In genomic region chr6:120491862-120492498, GRCm38 (mm10) we compare ENCODE assay signal across 9 mouse cellular contexts. TPM values are rescaled to one million over a fixed set of nuclear protein-coding genes. Genes with fewer than 3 reads are reported as not detected.
A peak's percentile ranks its signal among the peaks of the same experiment; 100 is the strongest.
DNase-seq lines count a peak whose midpoint lies in the region; ATAC-seq and TF ChIP-seq lines count a peak whose summit lies in the region.
"Had no signal": no experiment of that assay in that cellular context is flagged by ENCODE, and none has a peak within 500 bp of the region (broad histone marks: within the 10 kb centered on the region; RNA-seq: fewer than 3 reads in every experiment).

No protein-coding gene starts in this region.

- no peak for ATAC-seq in heart, embryonic 16.5 days (replicated peaks; ENCODE audit: extremely low read depth, insufficient read depth, low FRiP score)
- no peak for ATAC-seq in embryonic facial prominence, embryonic 13.5 days (ENCODE audit: insufficient number of reproducible peaks, insufficient read depth, low FRiP score, low TSS enrichment, low read depth)
- ATAC-seq in midbrain, embryonic 13.5 days: no peak; the same call in 1 of the 2 replicates

- H3K79me2 ChIP-seq in heart, adult 2 months (replicated peaks; ENCODE audit: control insufficient read depth, insufficient read depth, low read length): no peaks in the 10 kb centered on the region

- intact Hi-C loops in heart, adult 2 months (cut with DNase I): no loop called here

- no peak for DNase-seq in heart, adult 2 months
- no peak for DNase-seq in limb, embryonic 10.5 days (ENCODE audit: low spot score)
- DNase-seq in urinary bladder, postnatal 4 days (ENCODE audit: low spot score in 2 of 2): no peak
- no peak for DNase-seq in right cerebral cortex, postnatal 36 days (ENCODE audit: low spot score in 2 of 2)
- DNase-seq in cerebellum, adult 11-12 months: no peak

- no peak overlapping the region for H3K27ac ChIP-seq in heart, embryonic 16.5 days (ENCODE audit: low read length)
- no peak overlapping the region for H3K27ac ChIP-seq in heart, adult 2 months
- H3K27ac ChIP-seq in embryonic facial prominence, embryonic 13.5 days: no peak overlapping the region
- 0 out of 2 replicates have a peak overlapping the region, but pooled peaks have one; percentile 8 for H3K27ac ChIP-seq in limb, embryonic 10.5 days
- 0 out of 2 replicates have a peak overlapping the region, but pooled peaks have one; percentile 98 for H3K27ac ChIP-seq in midbrain, embryonic 13.5 days

- no peaks in the 10 kb centered on the region for H3K9me3 ChIP-seq in heart, embryonic 16.5 days (replicated peaks; ENCODE audit: control insufficient read depth, low read length)
- no peaks in the 10 kb centered on the region for H3K9me3 ChIP-seq in embryonic facial prominence, embryonic 13.5 days
- H3K9me3 ChIP-seq in limb, embryonic 10.5 days (replicated peaks): no peaks in the 10 kb centered on the region
- H3K9me3 ChIP-seq in midbrain, embryonic 13.5 days: no peaks in the 10 kb centered on the region

- no peak for TF ChIP-seq CTCF in heart, adult 2 months (IDR thresholded peaks at IDR 0.05)

- no peak overlapping the region for H3K9ac ChIP-seq in heart, embryonic 16.5 days (ENCODE audit: low read length)
- H3K9ac ChIP-seq in heart, adult 2 months (ENCODE audit: low read depth, low read length): no peak overlapping the region
- no peak overlapping the region for H3K9ac ChIP-seq in embryonic facial prominence, embryonic 13.5 days
- H3K9ac ChIP-seq in midbrain, embryonic 13.5 days (replicated peaks): peak overlapping the region; percentile 89

- TF ChIP-seq EP300 in heart, adult 2 months (IDR thresholded peaks at IDR 0.05; ENCODE audit: insufficient read depth, low read depth, low read length): no peak

- H3K36me3 ChIP-seq in heart, embryonic 16.5 days (ENCODE audit: control insufficient read depth, insufficient read depth): no peaks in the 10 kb centered on the region
- no peaks in the 10 kb centered on the region for H3K36me3 ChIP-seq in heart, adult 2 months (ENCODE audit: control insufficient read depth, insufficient read depth, low read length)
- no peaks in the 10 kb centered on the region for H3K36me3 ChIP-seq in embryonic facial prominence, embryonic 13.5 days
- no peaks in the 10 kb centered on the region for H3K36me3 ChIP-seq in limb, embryonic 10.5 days
- H3K36me3 ChIP-seq in midbrain, embryonic 13.5 days: no peaks in the 10 kb centered on the region

- H3K4me2 ChIP-seq in heart, embryonic 16.5 days (ENCODE audit: low read depth, low read length): peak overlapping the region; percentile 100
- H3K4me2 ChIP-seq in embryonic facial prominence, embryonic 13.5 days: peak overlapping the region; percentile 94
- H3K4me2 ChIP-seq in midbrain, embryonic 13.5 days (replicated peaks): peak overlapping the region; percentile 69

- no peak for TF ChIP-seq POLR2A in heart, adult 2 months (IDR thresholded peaks at IDR 0.05; ENCODE audit: insufficient read depth, low read depth, low read length)

- 8% methylated on average over 22 of the region's 22 CpGs for WGBS in heart, embryonic 16.5 days
- 15% methylated on average over 22 of the region's 22 CpGs for WGBS in heart, adult 2 months
- WGBS in embryonic facial prominence, embryonic 13.5 days: 9% methylated on average over 22 of the region's 22 CpGs
- 10% methylated on average over 22 of the region's 22 CpGs for WGBS in limb, embryonic 10.5 days
- 10% methylated on average over 22 of the region's 22 CpGs for WGBS in midbrain, embryonic 13.5 days

- peak overlapping the region; percentile 74 for H3K4me3 ChIP-seq in heart, embryonic 16.5 days (ENCODE audit: low read length)
- no peak overlapping the region for H3K4me3 ChIP-seq in heart, adult 2 months
- H3K4me3 ChIP-seq in embryonic facial prominence, embryonic 13.5 days: peak overlapping the region; percentile 75
- H3K4me3 ChIP-seq in limb, embryonic 10.5 days: peak overlapping the region; percentile 83
- peak overlapping the region; percentile 80 for H3K4me3 ChIP-seq in midbrain, embryonic 13.5 days (replicated peaks)

- peaks cover 18% of the 10 kb centered on the region for H3K4me1 ChIP-seq in heart, embryonic 16.5 days (ENCODE audit: control insufficient read depth, insufficient read depth, low read length)
- no peaks in the 10 kb centered on the region; the same call in 1 of the 2 replicates for H3K4me1 ChIP-seq in heart, adult 2 months (ENCODE audit: control insufficient read depth, insufficient read depth, low read length)
- H3K4me1 ChIP-seq in embryonic facial prominence, embryonic 13.5 days: peaks cover 25% of the 10 kb centered on the region
- peaks cover 33% of the 10 kb centered on the region for H3K4me1 ChIP-seq in limb, embryonic 10.5 days
- peaks cover 57% of the 10 kb centered on the region for H3K4me1 ChIP-seq in midbrain, embryonic 13.5 days (replicated peaks)

- peaks cover 37% of the 10 kb centered on the region for H3K27me3 ChIP-seq in heart, embryonic 16.5 days (ENCODE audit: control insufficient read depth, insufficient read depth, low read length)
- H3K27me3 ChIP-seq in heart, adult 2 months (ENCODE audit: control insufficient read depth, insufficient read depth, low read length): peaks cover 20% of the 10 kb centered on the region
- peaks cover 54% of the 10 kb centered on the region for H3K27me3 ChIP-seq in embryonic facial prominence, embryonic 13.5 days
- peaks cover 61% of the 10 kb centered on the region for H3K27me3 ChIP-seq in limb, embryonic 10.5 days (ENCODE audit: low read depth, poor library complexity, severe bottlenecking)
- H3K27me3 ChIP-seq in midbrain, embryonic 13.5 days: peaks cover 14% of the 10 kb centered on the region; the same call in 1 of the 2 replicates

RNA-seq across cellular contexts. Expression of gene Tmem121b, which starts 1.6 kb away (rescaled TPM):
- polyA plus RNA-seq in heart, embryonic 16.5 days (2015; fragmentation: Nextera tagmentation; extraction: Ambion mirVana): 0.07 and 0.11 TPM in 2 replicates
- total RNA-seq in heart, adult 2 months (2021): not detected
- polyA plus RNA-seq in heart, adult 2 months (2012; rRNA removed): not detected in 2 replicates
- polyA plus RNA-seq in embryonic facial prominence, embryonic 13.5 days (2015; fragmentation: Nextera tagmentation; extraction: Ambion mirVana): 0.42 and 0.51 TPM in 2 replicates
- polyA plus RNA-seq in limb, embryonic 10.5 days (2016; fragmentation: Nextera tagmentation; extraction: Ambion mirVana): 0.10 and 0.18 TPM in 2 replicates
- 2.6 and 3.0 TPM in 2 replicates for polyA plus RNA-seq in midbrain, embryonic 13.5 days (2015; fragmentation: Nextera tagmentation; extraction: Ambion mirVana)
- total RNA-seq: MEL had no signal

RNA-seq across cellular contexts. Expression of gene Il17ra, which starts 28.9 kb away (rescaled TPM):
- 6.5 and 9.0 TPM in 2 replicates for polyA plus RNA-seq in heart, embryonic 16.5 days (2015; fragmentation: Nextera tagmentation; extraction: Ambion mirVana)
- 1 to 10 TPM; 2.1 to 2.4 TPM for total RNA-seq in heart, adult 2 months (2021)
- polyA plus RNA-seq in heart, adult 2 months (2012; rRNA removed): 5.4 and 5.9 TPM in 2 replicates
- polyA plus RNA-seq in embryonic facial prominence, embryonic 13.5 days (2015; fragmentation: Nextera tagmentation; extraction: Ambion mirVana): 7.4 and 7.7 TPM in 2 replicates
- polyA plus RNA-seq in limb, embryonic 10.5 days (2016; fragmentation: Nextera tagmentation; extraction: Ambion mirVana): 2.8 and 3.0 TPM in 2 replicates
- polyA plus RNA-seq in midbrain, embryonic 13.5 days (2015; fragmentation: Nextera tagmentation; extraction: Ambion mirVana): 2.9 and 4.4 TPM in 2 replicates

RNA-seq across cellular contexts. Expression of gene Hdhd5, which starts 39.1 kb away (rescaled TPM):
- polyA plus RNA-seq in heart, embryonic 16.5 days (2015; fragmentation: Nextera tagmentation; extraction: Ambion mirVana): 14.9 and 17.4 TPM in 2 replicates
- 10 to 100 TPM; 17.1 to 18.4 TPM for total RNA-seq in heart, adult 2 months (2021)
- 29.9 and 38.7 TPM in 2 replicates for polyA plus RNA-seq in heart, adult 2 months (2012; rRNA removed)
- polyA plus RNA-seq in embryonic facial prominence, embryonic 13.5 days (2015; fragmentation: Nextera tagmentation; extraction: Ambion mirVana): 18.8 and 19.8 TPM in 2 replicates
- 24.4 and 26.3 TPM in 2 replicates for polyA plus RNA-seq in limb, embryonic 10.5 days (2016; fragmentation: Nextera tagmentation; extraction: Ambion mirVana)
- polyA plus RNA-seq in midbrain, embryonic 13.5 days (2015; fragmentation: Nextera tagmentation; extraction: Ambion mirVana): 14.5 and 15.3 TPM in 2 replicates

Comparison
In these comparisons a context has a peak if more than half of its experiments do, and no peak if none do; other contexts are left out.
1. H3K27ac ChIP-seq: peak in limb, embryonic 10.5 days (single experiment) and midbrain, embryonic 13.5 days (single experiment); none in heart, embryonic 16.5 days (single experiment), heart, adult 2 months (single experiment) and embryonic facial prominence, embryonic 13.5 days (single experiment).
2. Peak in every context shown above with its lines, with median percentiles within 50 percentile points of each other: H3K4me2 ChIP-seq.